Mouse (Mus musculus): ENCODE data around the gene Mtcl1.

Mtcl1 gene

DNA sequence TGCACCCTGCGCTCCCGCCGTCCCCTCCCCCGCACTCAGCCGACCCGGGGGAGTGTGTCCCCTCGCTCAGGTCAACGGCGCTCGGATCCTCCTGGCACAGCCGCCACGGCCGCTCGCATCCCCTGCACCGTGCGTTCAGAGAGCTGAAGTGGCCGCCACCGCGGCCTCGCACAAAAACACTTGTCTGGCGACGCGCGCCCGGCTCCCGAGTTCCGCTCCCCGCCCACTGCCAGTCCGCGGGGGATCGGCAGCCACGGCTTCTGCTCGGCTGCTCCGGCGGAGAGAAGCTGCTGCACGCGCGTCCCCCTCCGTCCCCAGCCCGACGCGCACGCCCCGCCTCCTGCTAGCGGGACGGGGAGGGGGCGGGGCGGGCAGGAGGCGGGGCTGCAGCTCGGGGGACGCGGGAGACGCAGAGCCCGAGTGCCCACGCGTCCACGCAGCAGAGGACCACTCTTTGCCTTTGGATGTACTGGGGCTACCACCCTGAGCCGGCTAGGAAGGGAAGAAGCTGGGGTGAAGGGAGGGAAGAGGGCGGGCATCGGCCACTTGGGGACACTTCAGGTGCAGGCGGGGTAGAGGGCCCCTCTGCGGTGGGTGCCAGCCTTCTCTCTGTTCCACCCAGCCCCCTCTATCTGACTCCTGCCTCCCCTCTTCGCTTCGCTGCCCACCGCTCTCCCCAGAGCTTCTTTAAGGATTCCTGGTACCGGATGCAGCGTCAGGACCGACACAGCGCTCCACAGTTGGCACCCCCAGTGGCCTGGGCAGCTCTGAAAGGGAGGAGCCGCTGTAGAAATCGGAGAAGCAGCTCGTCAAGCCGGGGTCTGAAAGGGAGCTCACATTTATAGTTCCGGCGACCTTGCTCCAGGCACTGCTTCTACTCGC, at the start of gene Mtcl1:
Gene Mtcl1 (minus strand): TSS at position 291 of the 882 bp plus-strand sequence.
- peak; percentile 81 to 82 for DNase-seq (ENCODE audit: low spot score in 2 of 2)

DNA sequence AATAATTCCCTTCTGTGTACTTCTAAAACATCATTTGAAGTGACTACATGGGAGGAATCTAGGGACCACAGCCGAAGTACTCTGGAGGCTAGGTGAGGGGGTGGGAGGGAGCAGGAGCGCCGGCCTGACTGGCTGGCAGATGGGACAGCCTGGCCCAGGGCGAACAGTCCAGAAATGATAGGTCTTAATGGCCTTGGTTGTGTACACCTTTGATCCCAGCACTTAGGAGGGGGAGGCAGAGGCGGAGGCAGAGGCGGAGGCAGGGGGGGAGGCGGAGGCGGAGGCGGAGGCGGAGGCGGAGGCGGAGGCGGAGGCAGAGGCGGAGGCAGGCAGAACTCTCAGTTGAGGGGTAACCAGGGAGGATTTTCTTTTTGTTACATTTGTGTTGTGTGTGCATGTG, 49.0 kb upstream of the Mtcl1 start:
- DNase-seq (ENCODE audit: low spot score in 2 of 2): no peak

DNA sequence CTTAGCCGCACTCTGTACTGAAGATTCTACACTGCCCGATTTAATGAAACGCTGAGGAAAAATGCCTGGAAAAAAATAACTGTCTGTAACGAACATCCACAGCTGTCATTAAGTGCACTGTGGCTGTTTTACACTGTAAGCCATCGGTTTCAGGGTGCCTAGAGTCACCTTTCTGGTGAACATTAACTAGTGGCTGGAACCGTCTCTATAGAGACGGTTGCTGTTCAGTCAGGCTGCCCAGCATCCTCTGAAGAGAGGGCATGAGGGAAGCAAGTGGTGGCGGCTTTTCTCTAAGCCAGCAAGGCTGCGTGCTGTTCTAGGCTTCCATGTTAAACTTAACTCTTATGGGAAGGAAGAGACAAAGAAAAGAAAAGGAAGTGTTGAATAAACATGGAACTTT, 47.0 kb upstream of the Mtcl1 start:
- DNase-seq (ENCODE audit: low spot score in 2 of 2): no peak

GRCm38 (mm10) chr17:66490022-66490601, 40.6 kb upstream of the Mtcl1 start:
- DNase-seq (ENCODE audit: low spot score in 2 of 2): peak in 1 of 2 experiments; percentile 63

- DNase-seq (ENCODE audit: low spot score in 2 of 2): no peak
Measured at GRCm38 (mm10) chr17:66486576-66486975, 37.0 kb upstream of the Mtcl1 start.

GRCm38 (mm10) chr17:66485742-66486141, 36.2 kb upstream of the Mtcl1 start:
- DNase-seq (ENCODE audit: low spot score in 2 of 2): peak in 1 of 2 experiments; percentile 71

DNA sequence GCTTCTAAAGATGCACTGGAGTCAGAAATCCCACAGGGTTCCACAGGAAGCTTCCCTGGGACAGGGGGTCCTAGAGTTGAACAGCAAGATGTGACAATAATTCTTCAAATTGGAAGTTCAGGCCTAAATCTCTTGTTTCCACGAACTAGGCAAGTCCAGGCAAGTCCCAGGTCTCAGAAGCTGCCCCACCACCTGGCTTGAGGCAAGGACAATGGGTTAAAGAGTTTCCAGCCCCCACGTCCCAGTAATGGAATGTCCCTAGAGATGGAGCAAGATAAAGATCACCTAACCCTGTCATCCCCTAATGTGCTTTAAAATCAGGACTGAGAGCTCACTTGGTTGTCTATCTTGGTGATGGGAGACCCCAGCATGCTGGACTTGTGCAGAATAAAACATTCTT, 35.4 kb upstream of the Mtcl1 start:
- no peak for DNase-seq (ENCODE audit: low spot score in 2 of 2)

- DNase-seq (ENCODE audit: low spot score in 2 of 2): no peak
Measured at GRCm38 (mm10) chr17:66483651-66484454, 34.3 kb upstream of the Mtcl1 start.

- DNase-seq (ENCODE audit: low spot score in 2 of 2): no peak
Measured at GRCm38 (mm10) chr17:66481295-66481694, 31.7 kb upstream of the Mtcl1 start.

DNA sequence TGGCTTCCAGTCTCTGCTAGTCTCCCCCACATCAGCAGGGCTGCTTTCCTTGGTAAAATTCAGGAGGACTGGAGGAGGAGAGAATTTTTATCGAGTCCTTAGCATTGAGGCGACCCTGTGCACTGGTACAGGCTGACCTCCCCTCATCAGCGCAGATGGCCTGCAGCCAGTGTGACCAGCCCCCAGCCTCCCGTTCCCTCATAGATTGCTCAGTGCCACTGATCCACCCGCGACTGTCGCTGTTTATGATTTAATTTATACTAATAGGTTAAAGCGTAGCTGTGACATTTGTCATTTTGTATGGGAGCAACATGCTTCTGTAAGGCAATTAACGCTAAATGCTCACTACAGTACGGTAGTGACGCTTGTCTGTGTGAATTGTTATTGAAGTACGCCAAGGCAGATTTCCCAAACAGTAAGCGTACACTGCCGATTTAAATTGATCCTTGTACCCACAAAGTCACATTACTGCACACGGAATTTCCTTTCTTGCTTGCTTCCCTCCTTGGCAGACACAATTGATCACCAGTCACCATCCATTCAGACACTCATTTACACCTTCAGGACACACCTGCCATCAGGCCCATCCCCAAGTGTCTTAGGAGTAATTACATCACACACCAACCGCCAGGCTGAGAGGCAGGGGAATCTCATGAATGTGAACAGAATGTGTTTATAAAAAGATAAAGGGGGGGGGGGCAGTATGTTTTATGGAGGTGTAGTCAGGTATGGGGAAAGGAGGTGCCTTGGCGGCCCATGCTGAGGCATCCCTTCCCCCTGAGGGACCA, 31.1 kb upstream of the Mtcl1 start:
- no peak for DNase-seq (ENCODE audit: low spot score in 2 of 2)

GRCm38 (mm10) chr17:66479813-66480490, 30.4 kb upstream of the Mtcl1 start:
- DNase-seq (ENCODE audit: low spot score in 2 of 2): no peak

GRCm38 (mm10) chr17:66479311-66479710, 29.8 kb upstream of the Mtcl1 start:
- no peak for DNase-seq (ENCODE audit: low spot score in 2 of 2)

GRCm38 (mm10) chr17:66473205-66473604, 23.7 kb upstream of the Mtcl1 start:
- no peak for DNase-seq (ENCODE audit: low spot score in 2 of 2)

- no peak for DNase-seq (ENCODE audit: low spot score in 2 of 2)
Measured at GRCm38 (mm10) chr17:66471775-66472174, 22.2 kb upstream of the Mtcl1 start.

- no peak for DNase-seq (ENCODE audit: low spot score in 2 of 2)
Measured at GRCm38 (mm10) chr17:66471252-66471651, 21.7 kb upstream of the Mtcl1 start.

DNA sequence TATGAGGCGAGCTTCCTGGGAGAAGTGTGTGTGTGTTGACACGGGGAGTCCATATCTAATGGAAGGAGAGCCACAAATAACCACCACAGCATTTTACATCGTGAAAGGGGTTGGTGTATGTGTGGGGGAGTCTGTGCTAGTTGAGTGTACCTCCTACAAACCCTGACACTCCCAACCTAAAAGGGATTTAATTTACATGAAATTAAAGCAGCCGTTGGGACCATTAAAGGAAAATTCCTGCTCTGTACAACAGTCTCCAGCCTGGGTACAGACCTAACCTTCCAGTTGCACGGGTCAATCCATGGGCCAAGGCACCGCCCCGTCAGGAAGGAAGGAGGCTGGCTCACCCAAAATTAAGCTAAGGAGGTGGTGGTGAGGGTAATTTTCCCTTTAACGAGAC, 20.5 kb upstream of the Mtcl1 start:
- no peak for DNase-seq (ENCODE audit: low spot score in 2 of 2)

GRCm38 (mm10) chr17:66457278-66457677, 7.7 kb upstream of the Mtcl1 start:
- DNase-seq (ENCODE audit: low spot score in 2 of 2): no peak

DNA sequence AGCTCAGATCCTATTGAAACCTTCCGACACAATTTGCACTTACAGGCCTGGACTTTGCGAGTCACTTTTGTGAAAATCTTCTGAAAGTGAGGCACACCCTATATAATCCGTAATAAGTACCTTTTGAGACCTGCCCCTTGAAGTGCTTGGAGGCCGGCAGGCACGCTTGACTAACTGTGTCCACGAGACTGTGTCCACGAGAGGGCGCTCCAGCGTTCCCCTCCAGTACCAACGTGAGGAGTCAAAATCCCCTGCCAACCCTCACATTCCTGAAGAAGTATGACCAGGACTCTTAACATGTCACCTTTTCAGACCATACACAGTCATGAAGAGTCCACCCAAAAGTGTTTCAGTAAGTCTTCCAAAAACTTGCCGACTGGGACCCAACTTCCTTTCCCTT, 1.6 kb upstream of the Mtcl1 start:
- DNase-seq (ENCODE audit: low spot score in 2 of 2): peak; percentile 66 to 85

GRCm38 (mm10) chr17:66450526-66451070, 1.0 kb upstream of the Mtcl1 start:
- no peak for DNase-seq (ENCODE audit: low spot score in 2 of 2)

Measured in frontal cortex, postnatal 10 days (tissue).